Mouse (Mus musculus): ENCODE measurements at regions not wholly inside any gene's neighbourhood (a gene's known extent, or its start where the extent isn't known, plus 50 kb on each side); places are given as distances from the start of the nearest gene placed in this dataset.

- Histone ChIP-seq H3K27me3 (ENCODE audit: control insufficient read depth, insufficient read depth, low read length) (no peaks in the 10 kb centered on the region), H3K36me3 (replicated peaks; ENCODE audit: control insufficient read depth, insufficient read depth, low read depth) (no peaks in the 10 kb centered on the region), H3K4me2 (ENCODE audit: low read depth) (no peak overlapping the region), H3K27ac (no peak overlapping the region), H3K4me3 (ENCODE audit: insufficient read depth in 1 of 2, low read depth in 2 of 2, low read length in 2 of 2) (no peak overlapping the region), H3K9me3 (ENCODE audit: control insufficient read depth, low read length) (no peaks in the 10 kb centered on the region), H3K4me1 (replicated peaks; ENCODE audit: control insufficient read depth in 2 of 2, insufficient read depth in 2 of 2, low read length in 1 of 2) (no peaks in the 10 kb centered on the region), H3K9ac (replicated peaks) (no peak overlapping the region)
- WGBS (ENCODE audit: insufficient replicate concordance), result 45% methylated on average over 2 of the region's 2 CpGs
- no peak for TF ChIP-seq EP300 (IDR thresholded peaks at IDR 0.05; ENCODE audit: low read depth)
- no peak for TF ChIP-seq CTCF (IDR thresholded peaks at IDR 0.05; ENCODE audit: low read depth)
- ATAC-seq (ENCODE audit: insufficient read depth), result no peak
- no peak for DNase-seq (ENCODE audit: low read depth in 3 of 3, low spot score in 3 of 3)
Measured at GRCm38 (mm10) chr10:16714526-16714925, 1008.5 kb upstream of the Cited2 start.

GRCm38 (mm10) chr10:16742246-16742645, 980.8 kb upstream of the Cited2 start:
- H3K4me2 ChIP-seq (ENCODE audit: low read depth), result no peak overlapping the region
- no peaks in the 10 kb centered on the region for H3K36me3 ChIP-seq (replicated peaks; ENCODE audit: control insufficient read depth, insufficient read depth, low read depth)
- ATAC-seq (ENCODE audit: insufficient read depth) (no peak), DNase-seq (ENCODE audit: low read depth in 3 of 3, low spot score in 3 of 3) (no peak)
- H3K9ac ChIP-seq (replicated peaks), result no peak overlapping the region
- H3K4me3 ChIP-seq (ENCODE audit: insufficient read depth in 1 of 2, low read depth in 2 of 2, low read length in 2 of 2), result no peak overlapping the region
- TF ChIP-seq CTCF (IDR thresholded peaks at IDR 0.05; ENCODE audit: low read depth), result no peak
- TF ChIP-seq EP300 (IDR thresholded peaks at IDR 0.05; ENCODE audit: low read depth), result no peak
- no peak overlapping the region for H3K27ac ChIP-seq
- H3K4me1 ChIP-seq (replicated peaks; ENCODE audit: control insufficient read depth in 2 of 2, insufficient read depth in 2 of 2, low read length in 1 of 2), result no peaks in the 10 kb centered on the region
- H3K9me3 ChIP-seq (ENCODE audit: control insufficient read depth, low read length), result no peaks in the 10 kb centered on the region
- H3K27me3 ChIP-seq (ENCODE audit: control insufficient read depth, insufficient read depth, low read length), result no peaks in the 10 kb centered on the region

- H3K9ac ChIP-seq (replicated peaks), result no peak overlapping the region
- DNase-seq (ENCODE audit: low read depth in 3 of 3, low spot score in 3 of 3) (no peak), ATAC-seq (ENCODE audit: insufficient read depth) (no peak)
- H3K27ac ChIP-seq, result no peak overlapping the region
- H3K27me3 ChIP-seq (ENCODE audit: control insufficient read depth, insufficient read depth, low read length), result no peaks in the 10 kb centered on the region
- no peak overlapping the region for H3K4me3 ChIP-seq (ENCODE audit: insufficient read depth in 1 of 2, low read depth in 2 of 2, low read length in 2 of 2)
- H3K36me3 ChIP-seq (replicated peaks; ENCODE audit: control insufficient read depth, insufficient read depth, low read depth), result no peaks in the 10 kb centered on the region
- no peak overlapping the region for H3K4me2 ChIP-seq (ENCODE audit: low read depth)
- no peak for TF ChIP-seq EP300 (IDR thresholded peaks at IDR 0.05; ENCODE audit: low read depth)
- no peak for TF ChIP-seq CTCF (IDR thresholded peaks at IDR 0.05; ENCODE audit: low read depth)
- no peaks in the 10 kb centered on the region for H3K4me1 ChIP-seq (replicated peaks; ENCODE audit: control insufficient read depth in 2 of 2, insufficient read depth in 2 of 2, low read length in 1 of 2)
- H3K9me3 ChIP-seq (ENCODE audit: control insufficient read depth, low read length), result no peaks in the 10 kb centered on the region
Measured at GRCm38 (mm10) chr10:16751546-16751945, 971.5 kb upstream of the Cited2 start.

GRCm38 (mm10) chr10:16789641-16790243, 933.3 kb upstream of the Cited2 start:
- H3K4me3 ChIP-seq (ENCODE audit: insufficient read depth in 1 of 2, low read depth in 2 of 2, low read length in 2 of 2), result no peak overlapping the region
- H3K27me3 ChIP-seq (ENCODE audit: control insufficient read depth, insufficient read depth, low read length), result no peaks in the 10 kb centered on the region
- ATAC-seq (ENCODE audit: insufficient read depth) (no peak), DNase-seq (ENCODE audit: low read depth in 3 of 3, low spot score in 3 of 3) (no peak)
- 52% methylated on average over 4 of the region's 4 CpGs for WGBS (ENCODE audit: insufficient replicate concordance)
- H3K4me2 ChIP-seq (ENCODE audit: low read depth), result no peak overlapping the region
- TF ChIP-seq CTCF (IDR thresholded peaks at IDR 0.05; ENCODE audit: low read depth) (no peak), EP300 (IDR thresholded peaks at IDR 0.05; ENCODE audit: low read depth) (no peak)
- H3K9me3 ChIP-seq (ENCODE audit: control insufficient read depth, low read length), result no peaks in the 10 kb centered on the region
- H3K4me1 ChIP-seq (replicated peaks; ENCODE audit: control insufficient read depth in 2 of 2, insufficient read depth in 2 of 2, low read length in 1 of 2), result no peaks in the 10 kb centered on the region
- H3K27ac ChIP-seq, result no peak overlapping the region
- no peaks in the 10 kb centered on the region for H3K36me3 ChIP-seq (replicated peaks; ENCODE audit: control insufficient read depth, insufficient read depth, low read depth)
- no peak overlapping the region for H3K9ac ChIP-seq (replicated peaks)

- H3K9me3 ChIP-seq (ENCODE audit: control insufficient read depth, low read length), result no peaks in the 10 kb centered on the region
- DNase-seq (ENCODE audit: low read depth in 3 of 3, low spot score in 3 of 3), result no peak
- H3K27me3 ChIP-seq (ENCODE audit: control insufficient read depth, insufficient read depth, low read length), result no peaks in the 10 kb centered on the region
- H3K4me2 ChIP-seq (ENCODE audit: low read depth), result no peak overlapping the region
- H3K27ac ChIP-seq, result no peak overlapping the region
- H3K9ac ChIP-seq (replicated peaks), result no peak overlapping the region
- TF ChIP-seq EP300 (IDR thresholded peaks at IDR 0.05; ENCODE audit: low read depth), result no peak
- TF ChIP-seq CTCF (IDR thresholded peaks at IDR 0.05; ENCODE audit: low read depth), result no peak
- no peak overlapping the region for H3K4me3 ChIP-seq (ENCODE audit: insufficient read depth in 1 of 2, low read depth in 2 of 2, low read length in 2 of 2)
- ATAC-seq (ENCODE audit: insufficient read depth), result no peak
- no peaks in the 10 kb centered on the region for H3K4me1 ChIP-seq (replicated peaks; ENCODE audit: control insufficient read depth in 2 of 2, insufficient read depth in 2 of 2, low read length in 1 of 2)
- no peaks in the 10 kb centered on the region for H3K36me3 ChIP-seq (replicated peaks; ENCODE audit: control insufficient read depth, insufficient read depth, low read depth)
- 73% methylated on average over 2 of the region's 2 CpGs for WGBS (ENCODE audit: insufficient replicate concordance)
Measured at GRCm38 (mm10) chr10:16803978-16804377, 919.0 kb upstream of the Cited2 start.

Measured in liver, embryonic 14.5 days (tissue).